ENCODE assay signal across 22 mouse cellular contexts in the genomic region with DNA sequence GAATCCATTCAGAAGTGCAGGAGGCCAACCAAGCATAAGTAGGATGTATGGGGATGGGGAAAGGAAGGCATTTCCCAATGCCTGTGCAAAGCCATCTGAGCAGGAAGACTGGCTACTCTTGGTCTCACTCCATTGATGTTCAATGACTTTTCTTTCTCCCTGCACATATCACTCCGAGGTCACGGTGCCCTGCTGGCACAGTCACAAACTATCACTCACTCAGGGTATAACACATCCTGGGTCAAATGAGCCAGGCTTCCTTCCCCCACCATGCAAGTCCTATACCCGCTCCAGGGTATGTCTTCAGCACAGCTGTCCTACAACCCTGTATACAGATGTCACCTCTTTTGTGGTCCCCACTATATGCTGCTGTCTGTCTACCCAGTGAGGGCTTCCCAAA. TPM values are rescaled to one million over a fixed set of nuclear protein-coding genes. Genes with fewer than 3 reads are reported as not detected.
A peak's percentile ranks its signal among the peaks of the same experiment; 100 is the strongest.
DNase-seq lines count a peak whose midpoint lies in the region; ATAC-seq and TF ChIP-seq lines count a peak whose summit lies in the region.
"Had no signal": no experiment of that assay in that cellular context is flagged by ENCODE, and none has a peak within 500 bp of the region (broad histone marks: within the 10 kb centered on the region; RNA-seq: fewer than 3 reads in every experiment).

No protein-coding gene starts in this region.

- TF ChIP-seq CTCF in olfactory bulb, adult 2 months (IDR thresholded peaks at IDR 0.05; ENCODE audit: insufficient read depth, low read depth, low read length): no peak

- no peak overlapping the region for H3K9ac ChIP-seq in hindbrain, embryonic 15.5 days
- no peak overlapping the region for H3K9ac ChIP-seq in hindbrain, embryonic 11.5 days (ENCODE audit: low read depth, low read length)
- H3K9ac ChIP-seq: liver, embryonic 12.5 days had no signal

- no peak for TF ChIP-seq POLR2A in olfactory bulb, adult 2 months (IDR thresholded peaks at IDR 0.05; ENCODE audit: insufficient read depth, low read depth, low read length)

- H3K27me3 ChIP-seq in hindbrain, embryonic 15.5 days: no peaks in the 10 kb centered on the region
- H3K27me3 ChIP-seq in hindbrain, embryonic 11.5 days (ENCODE audit: control insufficient read depth, insufficient read depth, low read length): no peaks in the 10 kb centered on the region
- H3K27me3 ChIP-seq: liver, embryonic 12.5 days had no signal

- peak overlapping the region; percentile 36 for H3K27ac ChIP-seq in hindbrain, embryonic 15.5 days (replicated peaks)
- H3K27ac ChIP-seq in hindbrain, embryonic 11.5 days (ENCODE audit: low read depth, low read length): no peak overlapping the region
- peak overlapping the region; percentile 86 for H3K27ac ChIP-seq in olfactory bulb, adult 2 months (ENCODE audit: insufficient read depth, low read depth, low read length)
- H3K27ac ChIP-seq: heart, embryonic 10.5 days; liver, embryonic 12.5 days had no signal

- no peak for ATAC-seq in hindbrain, embryonic 15.5 days (ENCODE audit: low FRiP score, low read depth)
- ATAC-seq in hindbrain, embryonic 11.5 days (ENCODE audit: low FRiP score): no peak
- ATAC-seq in megakaryocyte-erythroid progenitor cell, adult 5-6 weeks (replicated peaks; ENCODE audit: low FRiP score, low TSS enrichment, poor library complexity, severe bottlenecking): no peak
- ATAC-seq: liver, embryonic 12.5 days had no signal

- 67% methylated on average over 3 of the region's 3 CpGs for WGBS in hindbrain, embryonic 15.5 days
- WGBS in hindbrain, embryonic 11.5 days: 88% methylated on average over 3 of the region's 3 CpGs
- 61% methylated on average over 3 of the region's 3 CpGs for WGBS in olfactory bulb, adult 2 months

- no peak overlapping the region for H3K4me3 ChIP-seq in hindbrain, embryonic 15.5 days
- H3K4me3 ChIP-seq in hindbrain, embryonic 11.5 days (ENCODE audit: low read depth, low read length): no peak overlapping the region
- H3K4me3 ChIP-seq in olfactory bulb, adult 2 months (ENCODE audit: insufficient read depth, low read depth, low read length): no peak overlapping the region
- H3K4me3 ChIP-seq: heart, embryonic 10.5 days; liver, embryonic 12.5 days; megakaryocyte, embryonic 14.5 days; myocyte had no signal

- peaks cover 15% of the 10 kb centered on the region for H3K36me3 ChIP-seq in hindbrain, embryonic 15.5 days
- H3K36me3 ChIP-seq in hindbrain, embryonic 11.5 days (ENCODE audit: control insufficient read depth, insufficient read depth, low read length): 0 out of 2 replicates have a peak, but pooled peaks cover 2% of the 10 kb centered on the region
- H3K36me3 ChIP-seq: liver, embryonic 12.5 days had no signal

- H3K4me1 ChIP-seq in hindbrain, embryonic 15.5 days (replicated peaks): peaks cover 43% of the 10 kb centered on the region
- H3K4me1 ChIP-seq in hindbrain, embryonic 11.5 days (replicated peaks; ENCODE audit: control insufficient read depth, insufficient read depth, low read length): 0 out of 2 replicates have a peak, but pooled peaks cover 3% of the 10 kb centered on the region
- H3K4me1 ChIP-seq in olfactory bulb, adult 2 months (ENCODE audit: control insufficient read depth, insufficient read depth, low read length): peaks cover 68% of the 10 kb centered on the region
- H3K4me1 ChIP-seq: megakaryocyte, embryonic 14.5 days had no signal

- no peaks in the 10 kb centered on the region for H3K9me3 ChIP-seq in hindbrain, embryonic 15.5 days
- H3K9me3 ChIP-seq in hindbrain, embryonic 11.5 days (ENCODE audit: control insufficient read depth, low read length): no peaks in the 10 kb centered on the region
- H3K9me3 ChIP-seq: heart, embryonic 10.5 days; liver, embryonic 12.5 days; megakaryocyte, embryonic 14.5 days had no signal

- no peak for DNase-seq in hindbrain, embryonic 11.5 days (ENCODE audit: low spot score)
- DNase-seq in ovary, adult 18-20 months (ENCODE audit: low spot score): peak; percentile 52
- no peak for DNase-seq in ovary, postnatal 14 days (ENCODE audit: low spot score)
- DNase-seq in adrenal gland, postnatal 36 days: peak; percentile 73
- DNase-seq: cerebellum, adult 2 months; heart, postnatal 10 days; kidney, adult 9 months; kidney, postnatal 25 days; lung, adult 2 months; spleen, adult 18-20 months; thymus, postnatal 36 days had no signal

- H3K4me2 ChIP-seq in hindbrain, embryonic 15.5 days: no peak overlapping the region
- no peak overlapping the region for H3K4me2 ChIP-seq in hindbrain, embryonic 11.5 days (replicated peaks; ENCODE audit: low read depth, low read length)
- H3K4me2 ChIP-seq: liver, embryonic 12.5 days had no signal

RNA-seq across cellular contexts. Expression of gene 5031439G07Rik, which starts 30.0 kb away (rescaled TPM):
- polyA plus RNA-seq in hindbrain, embryonic 15.5 days (2015; fragmentation: Nextera tagmentation; extraction: Ambion mirVana): 39.3 and 43.6 TPM in 2 replicates
- polyA plus RNA-seq in hindbrain, embryonic 11.5 days (2014; fragmentation: Nextera tagmentation; extraction: Ambion mirVana): 11.8 and 12.9 TPM in 2 replicates
- 10 to 100 TPM; 33.3 to 34.0 TPM for total RNA-seq in adrenal gland, postnatal 36 days (2021)
- not detected in 2 replicates for polyA plus RNA-seq in olfactory bulb, adult 2 months (2012; ENCODE audit: insufficient read depth, insufficient read length, low replicate concordance, missing spikeins)
- 3.5 and 3.6 TPM in 2 replicates for total RNA-seq in megakaryocyte-erythroid progenitor cell, adult 5-6 weeks (2014; fragmentation: Nextera tagmentation)
- total RNA-seq in megakaryocyte-erythroid progenitor cell, adult 5-6 weeks (2017): 2.2 and 4.0 TPM in 2 replicates

RNA-seq across cellular contexts. Expression of gene Nup50, which starts 35.1 kb away (rescaled TPM):
- polyA plus RNA-seq in hindbrain, embryonic 15.5 days (2015; fragmentation: Nextera tagmentation; extraction: Ambion mirVana): 25.2 and 25.5 TPM in 2 replicates
- 63.3 and 65.0 TPM in 2 replicates for polyA plus RNA-seq in hindbrain, embryonic 11.5 days (2014; fragmentation: Nextera tagmentation; extraction: Ambion mirVana)
- total RNA-seq in adrenal gland, postnatal 36 days (2021): 10 to 100 TPM; 39.9 to 41.1 TPM
- 69.3 TPM in 1 of 2 replicates, not detected in the other for polyA plus RNA-seq in olfactory bulb, adult 2 months (2012; ENCODE audit: insufficient read depth, insufficient read length, low replicate concordance, missing spikeins)
- 51.5 and 56.4 TPM in 2 replicates for total RNA-seq in megakaryocyte-erythroid progenitor cell, adult 5-6 weeks (2014; fragmentation: Nextera tagmentation)
- total RNA-seq in megakaryocyte-erythroid progenitor cell, adult 5-6 weeks (2017): 102 TPM in 2 replicates

RNA-seq across cellular contexts. Expression of gene Gm29666, which starts 38.5 kb away (rescaled TPM):
- 0.98 and 1.0 TPM in 2 replicates for polyA plus RNA-seq in hindbrain, embryonic 15.5 days (2015; fragmentation: Nextera tagmentation; extraction: Ambion mirVana)
- polyA plus RNA-seq in hindbrain, embryonic 11.5 days (2014; fragmentation: Nextera tagmentation; extraction: Ambion mirVana): 0.61 and 0.62 TPM in 2 replicates
- under 1 TPM; 0.07 to 0.13 TPM for total RNA-seq in adrenal gland, postnatal 36 days (2021)
- not detected in 2 replicates for polyA plus RNA-seq in olfactory bulb, adult 2 months (2012; ENCODE audit: insufficient read depth, insufficient read length, low replicate concordance, missing spikeins)
- 0.90 and 1.3 TPM in 2 replicates for total RNA-seq in megakaryocyte-erythroid progenitor cell, adult 5-6 weeks (2014; fragmentation: Nextera tagmentation)
- total RNA-seq in megakaryocyte-erythroid progenitor cell, adult 5-6 weeks (2017): 0.23 TPM in 2 replicates

RNA-seq across cellular contexts. Expression of gene Upk3a, which starts 58.6 kb away (rescaled TPM):
- polyA plus RNA-seq in hindbrain, embryonic 15.5 days (2015; fragmentation: Nextera tagmentation; extraction: Ambion mirVana): 0.91 and 1.6 TPM in 2 replicates
- not detected in 2 replicates for polyA plus RNA-seq in hindbrain, embryonic 11.5 days (2014; fragmentation: Nextera tagmentation; extraction: Ambion mirVana)
- not detected for total RNA-seq in adrenal gland, postnatal 36 days (2021)
- polyA plus RNA-seq in olfactory bulb, adult 2 months (2012; ENCODE audit: insufficient read depth, insufficient read length, low replicate concordance, missing spikeins): not detected in 2 replicates
- total RNA-seq in megakaryocyte-erythroid progenitor cell, adult 5-6 weeks (2014; fragmentation: Nextera tagmentation): not detected in 2 replicates
- not detected in 2 replicates for total RNA-seq in megakaryocyte-erythroid progenitor cell, adult 5-6 weeks (2017)
- total RNA-seq: common myeloid progenitor, adult 5-6 weeks; gastrocnemius, adult 18-20 months; heart, postnatal 10 days had no signal
- polyA plus RNA-seq: embryonic facial prominence, embryonic 11.5 days; limb, embryonic 11.5 days; liver, embryonic 12.5 days; myocyte had no signal

Comparison
In these comparisons a context has a peak if more than half of its experiments do, and no peak if none do; other contexts are left out.
1. DNase-seq: peak in ovary, adult 18-20 months (single experiment) and adrenal gland, postnatal 36 days (2 of 2); none in hindbrain, embryonic 11.5 days (single experiment) and ovary, postnatal 14 days (single experiment).